Mouse (Mus musculus): ENCODE data around the gene Arid3a.

Gene Arid3a

DNA sequence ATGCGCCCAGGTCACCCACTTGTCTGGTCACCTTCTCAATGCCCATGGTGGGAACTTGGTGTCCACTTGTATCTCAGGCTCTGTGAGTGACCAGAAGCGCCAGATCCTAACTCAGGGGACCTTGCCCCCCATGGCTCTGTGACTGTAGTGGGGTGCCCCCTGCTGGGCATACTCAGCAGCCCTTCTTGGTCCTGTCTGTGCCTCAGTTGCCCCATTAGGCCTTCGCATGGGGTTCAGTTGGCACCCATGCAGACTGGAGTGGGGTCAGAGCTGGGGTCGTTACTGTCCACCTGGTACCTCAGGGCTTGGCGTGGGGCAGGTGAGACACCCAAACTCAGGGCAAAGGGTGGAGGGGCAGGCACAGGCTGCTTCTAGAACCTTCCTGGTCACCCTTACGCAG is 27.1 kb downstream of the Arid3a start:
- DNase-seq = peak; percentile 80

DNA sequence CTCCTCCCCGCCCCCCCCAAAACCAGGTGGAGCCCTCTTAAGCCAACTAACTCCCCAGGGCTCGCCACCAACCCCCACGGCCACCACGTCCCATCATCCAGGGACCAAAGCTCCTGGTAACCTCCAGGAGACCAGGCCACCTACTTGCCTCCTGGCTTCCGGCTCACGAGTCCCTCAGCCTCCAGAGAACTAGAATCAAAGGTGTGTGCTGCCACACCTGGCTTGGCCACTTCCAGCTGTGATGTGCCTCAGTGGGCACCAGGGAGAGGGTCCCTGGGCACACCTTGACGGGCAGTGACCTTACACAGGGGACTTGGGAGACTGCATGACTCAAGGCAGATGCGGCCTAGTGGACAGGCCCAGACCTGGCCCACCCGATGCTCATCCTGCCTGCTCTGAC is 28.8 kb downstream of the Arid3a start:
- no peak for DNase-seq

DNA sequence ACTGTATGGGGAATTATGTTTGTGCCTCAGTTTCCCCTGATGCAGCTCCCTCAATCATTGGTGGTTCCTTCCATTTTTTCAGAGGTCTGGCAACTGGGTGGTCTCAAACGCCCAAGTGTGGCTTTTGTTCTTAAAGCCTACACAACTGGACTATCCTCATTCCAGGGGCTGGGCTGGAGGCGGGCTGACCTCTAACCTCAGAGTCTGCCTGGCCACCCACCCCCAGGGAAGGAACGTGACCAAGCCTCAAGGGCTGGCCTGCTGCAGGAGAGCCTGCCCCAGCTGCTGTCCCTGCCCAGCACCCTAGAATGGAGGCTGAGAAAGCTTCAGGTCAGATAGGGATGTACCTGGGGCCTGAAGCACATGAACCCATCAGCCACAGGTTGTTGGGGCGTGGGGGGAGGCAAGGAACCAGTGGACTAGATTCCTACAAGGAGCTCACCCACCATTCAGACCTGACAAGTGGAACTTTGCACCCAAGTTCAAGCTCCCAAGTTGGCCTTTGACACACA is 29.9 kb downstream of the Arid3a start:
- no peak for DNase-seq

DNA sequence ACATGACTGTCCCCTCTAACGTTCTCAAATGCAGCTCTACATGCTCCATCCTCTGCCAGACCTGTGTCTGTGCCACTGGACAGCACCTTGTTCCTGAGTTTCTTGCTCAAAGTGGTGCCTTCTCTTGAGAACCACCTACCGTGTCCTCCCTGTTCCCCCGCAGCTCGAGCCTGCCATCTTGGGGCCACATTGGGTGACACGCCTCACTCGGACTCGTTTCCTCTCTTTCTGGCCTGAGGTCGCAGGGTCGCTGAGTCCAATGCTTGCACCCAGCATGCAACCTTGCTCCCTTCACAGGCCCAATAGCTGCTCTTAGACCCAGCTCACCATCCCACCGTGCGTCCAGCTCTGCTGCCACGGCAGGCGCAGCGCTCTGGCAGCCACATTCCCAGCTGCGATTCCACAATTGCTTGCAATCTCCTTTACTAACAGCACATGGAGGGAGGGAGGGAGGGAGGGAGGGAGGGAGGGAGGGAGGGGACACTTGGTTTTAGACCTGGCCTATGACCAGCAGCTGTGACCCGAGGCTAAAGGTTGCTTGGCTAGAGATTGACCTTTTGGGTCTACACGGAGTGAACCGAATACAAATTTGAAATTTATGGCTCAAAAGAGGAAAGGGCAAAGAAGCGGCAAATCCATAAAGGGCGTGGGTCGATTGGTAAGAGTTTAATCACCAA is 31.4 kb downstream of the Arid3a start:
- DNase-seq = peak; percentile 92

DNA sequence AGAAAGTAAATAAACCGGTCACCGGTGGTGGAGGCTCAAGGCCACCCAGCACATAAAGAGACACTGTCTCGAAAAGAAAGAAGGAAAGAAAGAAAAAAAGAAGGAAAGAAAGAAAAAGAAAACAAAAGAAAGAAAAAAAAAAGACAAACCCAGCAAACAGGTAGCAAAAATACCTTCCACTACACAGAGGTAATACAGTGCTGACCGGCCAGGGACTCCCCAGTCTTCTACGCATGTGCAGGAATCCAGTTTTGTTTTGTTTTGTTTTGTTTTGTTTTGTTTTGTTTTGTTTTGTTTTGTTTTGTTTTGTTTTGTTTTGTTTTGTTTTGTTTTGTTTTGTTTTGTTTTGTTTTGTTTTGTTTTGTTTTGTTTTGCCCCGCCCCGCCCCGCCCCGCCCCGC is 32.6 kb downstream of the Arid3a start:
- peak; percentile 52 for DNase-seq

DNA sequence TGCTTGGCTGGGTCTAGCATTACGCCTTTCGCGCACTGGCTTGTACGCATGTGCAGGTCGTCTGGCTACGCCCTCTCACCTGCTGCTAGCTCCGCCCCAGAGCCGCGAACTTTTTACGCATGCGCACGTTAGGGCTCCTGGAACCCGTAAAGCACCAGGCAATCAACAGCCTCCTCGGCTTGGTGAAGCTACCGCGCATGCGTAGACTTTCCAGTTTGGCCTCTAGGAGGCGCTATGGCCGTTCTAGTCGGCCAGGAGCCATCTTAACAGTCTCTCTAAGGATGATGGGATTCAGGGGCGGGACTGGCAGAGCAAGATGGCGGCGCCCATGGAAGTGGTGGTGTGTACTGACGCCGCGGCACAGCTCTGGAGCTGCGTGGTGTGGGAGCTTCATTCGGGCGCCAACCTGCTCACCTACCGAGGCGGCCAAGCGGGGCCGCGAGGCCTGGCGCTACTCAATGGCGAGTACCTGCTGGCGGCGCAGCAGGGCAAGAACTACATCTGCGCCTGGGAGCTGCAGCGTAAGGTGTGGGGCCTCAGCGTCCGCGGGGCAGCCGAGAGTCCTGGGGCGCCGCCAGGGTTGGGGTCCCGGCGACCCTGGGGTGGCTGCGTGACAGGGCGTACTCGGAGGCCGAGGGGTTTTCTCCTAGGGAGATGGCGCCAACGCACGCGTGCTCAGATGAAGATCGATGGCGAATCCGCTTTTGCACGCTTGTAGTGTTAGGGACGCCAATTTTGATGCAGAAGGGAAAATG is 33.2 kb downstream of the Arid3a start, which contains the start of gene Wdr18:
Gene Wdr18 (plus strand): TSS at position 306 of the 755 bp plus-strand sequence.
- DNase-seq = peak; percentile 99

DNA sequence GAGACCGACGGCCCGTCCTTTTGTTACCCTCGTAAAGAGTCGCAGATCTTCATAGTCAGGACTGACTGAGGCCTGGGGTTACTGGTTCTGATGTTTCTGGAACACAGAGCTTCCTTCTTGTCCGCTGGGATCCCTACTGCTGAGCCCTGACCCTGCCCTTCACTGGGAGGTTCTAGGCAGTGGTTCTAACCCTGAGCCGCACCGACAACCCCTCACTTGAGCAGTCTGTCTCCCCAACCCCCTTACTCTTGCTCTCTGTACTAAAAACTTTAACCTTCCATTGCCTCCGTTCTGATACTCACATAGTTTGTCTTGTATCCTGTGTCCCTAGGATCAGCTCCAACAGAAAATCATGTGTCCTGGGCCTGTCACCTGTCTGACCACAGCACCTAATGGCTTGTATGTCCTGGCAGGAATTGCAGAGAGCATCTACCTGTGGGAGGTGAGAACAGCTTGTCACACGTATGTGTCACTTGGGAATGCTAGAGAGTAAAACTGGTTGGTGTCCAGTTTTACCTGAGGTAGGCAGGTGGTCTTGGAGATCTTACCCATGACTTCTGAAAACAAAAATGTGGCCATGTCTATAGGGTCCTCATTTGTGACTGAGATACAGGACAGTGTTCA is 33.9 kb downstream of the Arid3a start:
- no peak for DNase-seq

DNA sequence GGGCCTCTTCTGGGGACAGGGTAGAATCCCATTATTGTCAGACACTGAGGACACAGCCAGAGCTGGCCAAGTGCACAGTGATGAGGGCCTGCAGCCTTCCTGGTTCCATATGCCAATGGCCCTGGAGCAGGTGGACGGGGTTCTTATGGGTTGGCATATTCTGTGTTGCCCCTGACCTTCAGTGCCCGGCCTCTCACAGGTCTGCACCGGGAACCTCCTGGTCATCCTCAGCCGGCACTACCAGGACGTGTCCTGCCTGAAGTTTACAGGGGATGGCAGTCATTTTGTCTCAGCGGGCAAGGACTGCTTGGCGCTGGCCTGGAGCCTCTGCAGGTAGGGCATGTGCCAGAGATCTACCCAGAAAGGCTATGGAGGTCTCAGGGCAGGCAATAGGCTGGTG is 37.9 kb downstream of the Arid3a start:
- DNase-seq = no peak

DNA sequence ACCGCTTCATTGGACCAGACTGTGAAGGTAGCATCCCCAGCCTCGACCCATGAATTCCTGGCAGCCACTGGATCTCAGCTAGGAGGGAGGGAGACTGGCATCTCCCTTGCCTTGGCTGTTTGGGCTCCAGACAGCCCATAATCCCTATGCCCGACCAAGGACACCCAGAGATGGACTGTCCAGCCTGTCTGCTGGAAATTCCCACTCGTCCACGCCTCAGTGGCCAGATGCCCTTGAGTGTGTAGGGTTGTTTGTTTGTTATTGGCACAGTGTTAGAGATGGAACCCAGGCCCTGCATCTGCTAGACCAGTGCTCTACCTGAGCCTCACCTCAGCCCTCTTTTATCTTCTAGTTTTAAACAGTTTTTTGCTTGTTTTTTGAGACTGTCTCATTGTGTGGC is 38.5 kb downstream of the Arid3a start:
- DNase-seq = no peak

DNA sequence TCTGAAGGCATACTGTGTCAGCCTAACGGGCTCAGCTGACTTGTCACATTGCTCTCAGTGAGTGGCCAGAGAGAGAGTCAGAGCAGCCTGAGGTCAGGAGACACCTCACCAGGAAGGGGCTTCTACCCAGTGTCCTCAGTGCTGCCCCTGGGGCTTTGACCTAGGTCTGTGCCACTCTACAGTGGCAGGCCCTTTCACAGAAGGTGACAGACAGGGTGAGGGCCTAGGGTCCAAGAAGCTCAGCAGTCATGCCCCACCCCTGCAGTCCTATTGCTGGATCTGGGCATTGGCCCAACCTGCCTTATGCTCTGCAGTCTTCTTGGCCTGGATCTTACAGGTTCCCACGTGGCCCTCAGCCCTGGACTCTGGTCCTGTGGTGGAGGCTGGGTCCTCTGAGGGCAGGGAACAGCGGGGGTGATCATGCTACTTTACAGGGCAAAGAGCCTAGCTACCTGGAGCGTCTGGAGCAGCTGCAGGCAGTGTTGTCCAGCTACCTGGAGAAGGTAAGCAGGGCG is 40.1 kb downstream of the Arid3a start:
- DNase-seq = no peak

DNA sequence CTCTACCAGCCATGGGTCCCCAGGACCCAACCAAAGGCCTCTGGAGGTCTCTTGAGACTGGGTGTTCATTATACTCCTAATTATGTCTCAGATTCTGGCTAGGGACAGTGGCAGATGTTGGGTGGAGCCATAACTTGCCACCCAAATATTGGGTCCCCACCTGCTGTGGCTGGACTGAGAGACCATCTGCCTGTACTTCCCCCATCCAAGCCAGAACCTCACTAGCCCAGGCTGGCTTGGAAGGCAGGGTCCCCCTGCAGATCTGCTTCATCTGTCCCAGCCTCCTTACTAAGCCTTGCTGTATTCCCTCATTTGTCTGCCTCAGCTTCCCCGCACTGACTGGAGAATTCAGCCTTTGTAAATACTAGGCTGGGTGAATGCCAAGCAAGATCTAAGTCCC is 41.3 kb downstream of the Arid3a start:
- no peak for DNase-seq

DNA sequence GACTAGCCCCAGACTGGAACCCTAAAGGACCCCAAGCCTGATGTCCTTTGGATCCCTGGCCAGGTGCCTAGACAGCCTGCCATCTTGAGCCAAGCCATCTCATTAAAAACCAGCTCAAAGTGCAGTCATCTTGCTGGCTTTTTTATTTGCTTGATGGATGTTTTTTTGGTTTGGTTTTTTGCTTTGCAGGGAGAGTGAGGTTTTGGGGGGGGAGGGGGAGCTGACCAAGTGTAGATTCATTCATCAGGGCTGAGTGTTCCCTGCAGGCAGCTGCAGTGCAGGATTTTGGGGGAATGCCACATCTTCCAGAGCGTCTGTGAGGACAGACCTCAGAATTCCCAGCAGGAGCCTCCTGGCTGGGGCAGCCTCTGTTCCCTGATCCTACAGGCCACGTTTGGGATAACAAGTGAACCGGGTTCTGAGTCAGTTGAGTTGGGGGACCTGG is 42.3 kb downstream of the Arid3a start:
- DNase-seq = no peak

DNA sequence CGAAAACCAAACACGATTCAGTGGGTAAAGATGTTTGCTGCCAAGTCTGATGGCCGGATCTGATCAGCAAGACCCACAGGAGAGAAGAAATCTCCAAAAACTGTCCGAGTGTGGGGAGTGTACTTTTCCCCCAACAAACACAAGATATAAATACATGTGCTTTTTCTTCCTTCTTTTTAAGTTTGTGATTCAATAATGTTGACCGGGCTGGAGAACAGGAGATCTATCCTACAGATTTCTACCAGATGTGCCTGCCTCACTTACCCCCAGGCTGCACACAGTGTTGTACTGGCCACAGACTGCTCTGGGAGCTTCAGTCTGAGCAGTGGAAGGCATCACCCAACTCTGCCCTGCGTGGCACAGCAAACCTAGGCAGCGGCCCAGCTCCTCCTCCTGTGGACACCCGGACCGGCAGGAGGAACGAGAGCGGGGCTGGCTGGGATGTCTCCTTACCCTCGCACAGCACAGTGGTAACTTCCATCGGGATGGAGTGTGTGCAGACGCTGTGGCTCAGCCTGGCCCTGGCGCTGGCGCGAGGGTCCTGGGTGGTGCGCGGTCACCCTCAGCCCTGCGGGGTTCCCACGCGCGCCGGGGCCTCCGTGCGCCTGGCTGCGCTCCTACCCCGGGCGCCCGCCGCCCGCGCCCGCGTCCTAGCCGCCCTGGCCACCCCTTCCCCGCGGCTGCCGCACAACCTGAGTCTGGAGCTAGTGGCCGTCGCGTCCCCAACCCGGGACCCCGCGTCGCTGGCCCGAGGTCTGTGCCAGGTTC is 43.8 kb downstream of the Arid3a start, which contains the start of gene Grin3b:
Gene Grin3b (plus strand): TSS at position 301 of the 768 bp plus-strand sequence.
- DNase-seq = no peak

DNA sequence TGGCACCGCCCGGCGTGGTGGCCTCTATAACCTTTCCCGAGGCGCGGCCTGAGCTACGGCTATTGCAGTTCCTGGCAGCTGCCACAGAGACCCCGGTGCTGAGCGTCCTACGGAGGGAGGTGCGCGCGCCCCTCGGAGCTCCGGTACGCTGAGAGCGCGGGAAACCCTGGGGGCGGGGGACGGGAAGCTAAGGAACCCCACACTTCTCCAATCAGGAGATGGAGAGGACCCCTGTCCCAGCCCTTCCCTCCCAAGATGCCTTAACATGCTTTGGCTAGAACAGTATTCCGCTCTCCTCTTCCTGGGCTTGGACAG is 44.3 kb downstream of the Arid3a start:
- DNase-seq = no peak

DNA sequence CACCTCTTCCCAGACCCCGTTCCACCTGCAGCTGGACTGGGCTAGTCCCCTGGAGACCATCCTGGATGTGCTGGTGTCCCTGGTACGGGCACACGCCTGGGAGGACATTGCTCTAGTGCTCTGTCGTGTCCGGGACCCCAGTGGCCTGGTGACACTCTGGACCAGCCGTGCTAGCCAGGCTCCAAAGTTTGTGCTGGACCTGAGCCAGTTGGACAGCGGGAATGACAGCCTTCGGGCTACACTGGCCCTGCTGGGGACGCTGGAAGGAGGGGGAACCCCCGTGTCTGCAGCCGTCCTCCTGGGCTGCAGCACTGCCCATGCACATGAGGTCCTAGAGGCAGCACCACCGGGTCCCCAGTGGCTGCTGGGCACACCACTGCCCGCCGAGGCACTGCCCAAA is 46.0 kb downstream of the Arid3a start:
- DNase-seq = no peak

DNA sequence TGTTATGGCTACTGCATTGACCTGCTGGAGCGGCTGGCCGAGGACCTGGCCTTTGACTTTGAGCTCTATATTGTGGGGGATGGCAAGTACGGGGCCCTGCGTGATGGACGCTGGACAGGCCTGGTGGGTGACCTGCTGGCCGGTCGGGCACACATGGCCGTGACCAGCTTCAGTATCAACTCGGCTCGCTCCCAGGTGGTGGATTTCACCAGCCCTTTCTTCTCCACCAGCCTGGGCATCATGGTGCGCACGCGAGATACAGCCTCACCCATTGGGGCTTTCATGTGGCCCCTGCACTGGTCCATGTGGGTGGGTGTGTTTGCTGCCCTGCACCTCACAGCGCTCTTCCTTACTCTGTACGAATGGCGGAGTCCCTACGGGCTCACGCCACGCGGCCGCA is 47.2 kb downstream of the Arid3a start:
- DNase-seq = no peak

DNA sequence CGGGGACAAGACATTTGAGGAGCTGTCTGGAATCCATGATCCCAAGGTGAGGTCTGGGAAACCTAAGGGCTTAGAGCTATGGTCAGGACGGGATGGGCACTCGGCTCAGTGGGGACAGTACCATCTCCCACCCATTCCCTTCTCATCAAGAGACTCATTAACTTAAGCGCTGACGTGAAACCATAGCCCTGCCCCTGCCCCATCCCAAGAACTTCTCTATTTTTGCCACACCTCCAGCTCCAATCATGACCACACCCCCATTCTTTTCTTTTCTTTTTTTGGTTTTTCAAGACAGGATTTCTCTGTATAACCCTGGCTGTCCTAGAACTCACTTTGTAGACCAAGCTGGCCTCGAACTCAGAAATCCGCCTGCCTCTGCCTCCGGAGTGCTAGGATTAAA is 47.8 kb downstream of the Arid3a start:
- DNase-seq = no peak

DNA sequence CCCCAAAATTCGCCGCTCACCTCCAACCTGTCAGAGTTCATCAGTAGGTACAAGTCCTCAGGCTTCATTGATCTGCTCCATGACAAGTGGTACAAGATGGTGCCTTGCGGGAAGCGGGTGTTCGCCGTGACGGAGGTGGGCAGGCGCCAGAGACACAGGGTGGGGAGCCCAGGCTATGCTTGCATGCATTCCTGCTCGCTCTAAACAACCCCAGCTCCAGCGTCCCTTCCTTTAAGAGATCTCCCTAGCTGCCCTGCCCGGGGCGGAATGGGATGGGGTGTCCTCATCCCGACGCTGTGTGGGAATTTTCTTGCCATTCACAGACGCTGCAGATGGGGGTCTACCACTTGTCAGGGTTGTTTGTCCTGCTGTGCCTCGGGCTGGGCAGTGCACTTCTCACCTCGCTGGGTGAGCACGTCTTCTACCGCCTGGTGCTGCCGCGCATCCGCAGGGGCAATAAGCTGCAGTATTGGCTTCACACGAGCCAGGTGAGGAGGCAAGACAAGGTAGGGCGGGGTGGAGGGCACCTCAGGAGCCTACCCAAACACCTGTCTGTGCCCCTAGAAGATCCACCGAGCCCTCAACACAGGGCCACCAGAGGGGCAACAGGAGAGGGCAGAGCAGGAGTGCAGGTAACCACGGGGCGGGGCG is 49.4 kb downstream of the Arid3a start:
- no peak for DNase-seq

DNA sequence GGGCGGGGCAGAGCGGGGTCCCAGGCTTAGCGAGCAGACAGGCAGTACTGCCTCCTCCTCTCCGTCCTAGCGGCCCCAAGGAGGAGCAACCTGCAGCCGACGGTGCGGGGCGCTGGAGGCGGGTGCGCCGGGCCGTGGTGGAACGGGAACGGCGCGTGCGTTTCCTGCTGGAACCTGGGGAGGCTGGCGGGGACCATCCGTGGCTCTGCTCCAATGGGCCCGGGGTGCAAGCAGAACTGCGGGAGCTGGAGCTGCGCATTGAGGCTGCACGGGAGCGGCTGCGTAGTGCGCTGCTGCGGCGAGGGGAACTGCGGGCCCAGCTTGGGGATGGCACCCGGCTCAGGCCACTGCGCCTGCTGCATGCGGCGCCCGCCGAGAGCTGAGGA is 49.9 kb downstream of the Arid3a start:
- no peak for DNase-seq

DNA sequence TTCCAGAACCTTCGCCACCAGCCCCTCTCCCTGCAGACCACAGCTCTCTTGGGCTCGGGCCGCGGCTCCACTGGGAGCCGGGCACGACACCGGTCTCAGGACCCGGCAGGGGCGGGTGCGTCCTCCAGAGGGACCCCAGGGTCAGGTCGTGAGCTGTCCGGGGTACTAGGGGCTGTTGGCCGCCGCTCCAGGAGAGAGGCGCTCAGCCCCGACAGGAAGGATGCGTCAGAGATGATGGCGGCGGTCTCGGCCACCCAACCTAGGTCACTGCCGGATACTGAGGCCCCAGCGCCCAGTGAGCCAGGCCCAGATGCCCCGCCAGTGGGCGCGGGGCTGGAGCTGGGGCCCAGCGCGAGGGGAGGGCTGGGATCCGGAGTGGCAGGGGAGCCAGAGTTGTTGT is 50.5 kb downstream of the Arid3a start:
- DNase-seq = no peak

DNA sequence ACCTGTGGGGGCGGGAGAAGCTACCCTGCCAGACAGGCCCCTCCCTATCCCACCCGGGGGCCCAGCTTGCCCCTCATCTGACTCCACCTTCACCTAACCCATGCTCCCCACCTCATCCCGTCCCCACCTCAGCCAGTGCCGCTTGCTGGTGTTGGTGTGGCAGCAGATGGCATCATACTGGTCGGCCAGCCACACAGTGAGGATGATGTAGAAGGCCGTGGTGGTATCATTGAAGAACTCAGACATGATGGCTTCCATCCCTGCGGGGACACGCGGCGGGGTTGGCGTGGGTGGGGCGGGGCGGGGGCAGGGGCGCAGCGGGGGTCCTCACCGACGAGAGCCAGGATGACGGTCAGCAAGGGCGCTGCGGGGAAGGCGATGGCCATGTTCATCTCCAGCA is 51.2 kb downstream of the Arid3a start:
- DNase-seq = no peak

DNA sequence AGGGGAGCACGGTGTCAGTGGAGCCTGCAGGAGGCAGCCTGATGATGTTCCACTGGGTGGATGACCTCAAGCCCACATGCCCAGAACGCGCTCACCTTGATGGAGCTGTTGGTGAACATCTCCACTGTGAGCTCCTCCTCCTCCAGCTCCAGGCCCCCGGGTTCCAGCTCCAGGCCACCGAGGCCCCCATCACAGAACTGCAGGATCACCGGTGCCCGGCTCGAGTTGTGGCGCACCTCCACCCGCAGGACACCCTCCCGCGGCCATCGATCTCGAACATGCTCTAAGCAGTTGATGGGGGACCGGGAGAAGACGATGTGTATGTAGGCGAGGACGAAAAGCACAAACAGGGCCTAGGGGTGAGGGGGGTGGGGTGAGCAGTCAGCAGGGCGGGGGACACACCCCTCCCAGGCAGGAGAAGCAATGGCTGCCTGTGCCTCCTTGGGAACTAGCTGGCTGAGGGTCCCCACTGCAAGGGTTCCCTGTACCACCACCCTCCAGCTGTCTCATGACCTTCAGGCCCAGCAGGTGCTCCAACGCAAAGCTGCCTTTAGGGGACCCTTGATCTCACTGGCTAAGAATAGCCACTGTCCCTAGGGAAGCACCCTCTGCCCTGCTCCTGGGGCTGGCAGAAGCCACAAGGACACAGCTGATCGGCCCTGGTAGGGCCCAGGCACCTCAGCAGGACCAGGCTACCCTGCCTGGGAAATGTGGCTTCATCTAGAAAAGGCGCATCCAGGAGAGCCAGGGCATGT is 52.7 kb downstream of the Arid3a start:
- peak; percentile 16 for DNase-seq

Measured in thymus, postnatal 4 days (tissue).